25 mouse cellular contexts compared by ENCODE assay signal in the genomic region with DNA sequence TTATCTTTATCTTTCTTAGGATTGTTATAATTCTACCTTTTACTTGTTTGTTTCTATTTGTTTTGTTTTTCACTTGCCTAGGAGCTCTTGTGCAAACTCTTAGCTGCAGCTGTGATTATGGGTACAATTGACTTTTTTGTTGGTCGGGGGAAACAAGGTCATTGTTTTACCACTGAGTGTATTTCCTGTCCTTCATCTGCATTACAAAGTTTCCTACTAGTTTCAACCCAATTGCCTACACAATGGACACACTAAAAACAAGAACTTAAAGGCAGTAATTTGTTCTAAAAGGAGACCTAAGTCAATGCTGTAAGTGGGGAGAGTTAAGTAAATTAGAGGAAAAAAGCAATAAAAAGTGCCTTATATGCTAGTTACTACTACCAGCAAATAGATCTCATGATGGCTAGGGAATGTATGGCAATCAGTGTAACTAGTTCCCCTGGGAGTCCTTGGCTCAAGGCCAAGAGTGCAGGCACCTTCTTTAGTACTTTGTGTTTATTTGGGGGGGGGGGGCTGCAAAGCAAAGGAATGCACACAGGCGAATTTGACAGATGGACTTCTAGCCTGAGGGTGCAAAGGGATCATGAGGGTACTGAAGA.
A peak's percentile ranks its signal among the peaks of the same experiment; 100 is the strongest.
DNase-seq lines count a peak whose midpoint lies in the region; ATAC-seq and TF ChIP-seq lines count a peak whose summit lies in the region.
"Had no signal": no experiment of that assay in that cellular context is flagged by ENCODE, and none has a peak within 500 bp of the region (broad histone marks: within the 10 kb centered on the region; RNA-seq: fewer than 3 reads in every experiment).

No protein-coding gene starts in this region.

- no peak overlapping the region for H3K4me3 ChIP-seq in limb, embryonic 11.5 days (ENCODE audit: low read depth, low read length)
- no peak overlapping the region for H3K4me3 ChIP-seq in limb, embryonic 10.5 days
- no peak overlapping the region for H3K4me3 ChIP-seq in lung, postnatal 0 days (ENCODE audit: low read depth, low read length)
- H3K4me3 ChIP-seq: forebrain, embryonic 12.5 days; heart, embryonic 10.5 days; neural tube, embryonic 15.5 days had no signal

- no peaks in the 10 kb centered on the region for H3K27me3 ChIP-seq in limb, embryonic 11.5 days (ENCODE audit: control insufficient read depth, insufficient read depth, low read length)
- H3K27me3 ChIP-seq in limb, embryonic 10.5 days (ENCODE audit: low read depth, poor library complexity, severe bottlenecking): no peaks in the 10 kb centered on the region
- H3K27me3 ChIP-seq in lung, postnatal 0 days (replicated peaks; ENCODE audit: insufficient read depth, low read length): no peaks in the 10 kb centered on the region
- H3K27me3 ChIP-seq: forebrain, embryonic 12.5 days; neural tube, embryonic 15.5 days had no signal

- WGBS in limb, embryonic 11.5 days: 25% methylated on average over 2 of the region's 2 CpGs
- 41% methylated on average over 2 of the region's 2 CpGs for WGBS in limb, embryonic 10.5 days
- 33% methylated on average over 2 of the region's 2 CpGs for WGBS in lung, postnatal 0 days

- DNase-seq in limb, embryonic 11.5 days (ENCODE audit: low spot score): peak; percentile 62
- no peak for DNase-seq in limb, embryonic 10.5 days (ENCODE audit: low spot score)
- DNase-seq in brain, embryonic 14.5 days (ENCODE audit: low read depth): peak; percentile 7
- peak; percentile 76 for DNase-seq in forelimb bud, embryonic 11.5 days (ENCODE audit: low read depth, low spot score)
- DNase-seq in lung, adult 18-20 months: no peak
- DNase-seq in urinary bladder, postnatal 10 days (ENCODE audit: low spot score): no peak
- DNase-seq in lung, postnatal 0 days (ENCODE audit: low spot score): no peak
- DNase-seq: adrenal gland, postnatal 14 days; cerebellum, adult 11 months; cerebellum, postnatal 14 days; heart, postnatal 4 days; kidney, adult 18-20 months; layer of hippocampus, adult 9-11 months; lung, postnatal 10 days; right cerebral cortex, adult 18-20 months; right cerebral cortex, postnatal 4 days; thymus, adult 18-20 months; thymus, postnatal 36 days had no signal

- no peak overlapping the region for H3K9ac ChIP-seq in limb, embryonic 11.5 days (ENCODE audit: low read length)
- H3K9ac ChIP-seq in lung, postnatal 0 days (replicated peaks; ENCODE audit: low read depth): no peak overlapping the region
- H3K9ac ChIP-seq: forebrain, embryonic 12.5 days; hindbrain, embryonic 14.5 days; neural tube, embryonic 15.5 days had no signal

- 0 out of 2 replicates have a peak, but pooled peaks cover 2% of the 10 kb centered on the region for H3K4me1 ChIP-seq in limb, embryonic 11.5 days (ENCODE audit: control insufficient read depth, insufficient read depth, low read length)
- peaks cover 9% of the 10 kb centered on the region; the same call in 1 of the 2 replicates for H3K4me1 ChIP-seq in limb, embryonic 10.5 days
- H3K4me1 ChIP-seq in lung, postnatal 0 days (ENCODE audit: insufficient read depth, low read depth, low read length): no peaks in the 10 kb centered on the region
- H3K4me1 ChIP-seq: forebrain, embryonic 12.5 days; heart, embryonic 10.5 days; neural tube, embryonic 15.5 days had no signal

- ATAC-seq in limb, embryonic 11.5 days (ENCODE audit: insufficient number of reproducible peaks, low FRiP score, low TSS enrichment, low read depth): peak; percentile 68
- ATAC-seq in lung, postnatal 0 days: no peak
- ATAC-seq: inflammation-experienced regulatory T-cells, adult 6 months had no signal

- no peaks in the 10 kb centered on the region for H3K9me3 ChIP-seq in limb, embryonic 11.5 days (ENCODE audit: control insufficient read depth, low read length)
- no peaks in the 10 kb centered on the region for H3K9me3 ChIP-seq in limb, embryonic 10.5 days (replicated peaks)
- no peaks in the 10 kb centered on the region for H3K9me3 ChIP-seq in lung, postnatal 0 days (ENCODE audit: low read length)
- H3K9me3 ChIP-seq: forebrain, embryonic 12.5 days; heart, embryonic 10.5 days; neural tube, embryonic 15.5 days had no signal

- TF ChIP-seq EP300 in lung, postnatal 0 days (IDR thresholded peaks at IDR 0.05): no peak

- no peak overlapping the region for H3K4me2 ChIP-seq in limb, embryonic 11.5 days (ENCODE audit: low read depth, severe bottlenecking)
- no peak overlapping the region for H3K4me2 ChIP-seq in lung, postnatal 0 days (replicated peaks; ENCODE audit: low read depth, low read length)
- H3K4me2 ChIP-seq: forebrain, embryonic 12.5 days; hindbrain, embryonic 14.5 days; midbrain, embryonic 11.5 days; neural tube, embryonic 15.5 days had no signal

- no peak for TF ChIP-seq POLR2A in brain, embryonic 14.5 days (IDR thresholded peaks at IDR 0.05; ENCODE audit: borderline replicate concordance, extremely low read depth, insufficient read depth, insufficient read length, poor library complexity, severe bottlenecking)

- H3K27ac ChIP-seq in limb, embryonic 11.5 days (replicated peaks; ENCODE audit: low read depth, low read length): no peak overlapping the region
- H3K27ac ChIP-seq in limb, embryonic 10.5 days: no peak overlapping the region
- no peak overlapping the region for H3K27ac ChIP-seq in lung, postnatal 0 days (ENCODE audit: low read length)
- H3K27ac ChIP-seq: forebrain, embryonic 12.5 days; heart, embryonic 10.5 days; hindbrain, embryonic 14.5 days; kidney, postnatal 0 days; neural tube, embryonic 15.5 days had no signal

- no peak for TF ChIP-seq CTCF in brain, embryonic 14.5 days (IDR thresholded peaks at IDR 0.05; ENCODE audit: borderline replicate concordance, extremely low read depth, insufficient read depth, insufficient read length)
- no peak for TF ChIP-seq CTCF in lung, postnatal 0 days (IDR thresholded peaks at IDR 0.05)

- H3K36me3 ChIP-seq in limb, embryonic 11.5 days (ENCODE audit: control insufficient read depth, insufficient read depth, low read length): no peaks in the 10 kb centered on the region
- H3K36me3 ChIP-seq in limb, embryonic 10.5 days: no peaks in the 10 kb centered on the region
- H3K36me3 ChIP-seq in lung, postnatal 0 days (ENCODE audit: insufficient read depth, low read length): no peaks in the 10 kb centered on the region
- H3K36me3 ChIP-seq: forebrain, embryonic 12.5 days; heart, embryonic 10.5 days; neural tube, embryonic 15.5 days had no signal

Comparison
In these comparisons a context has a peak if more than half of its experiments do, and no peak if none do; other contexts are left out.
1. DNase-seq: peak in limb, embryonic 11.5 days (single experiment), brain, embryonic 14.5 days (single experiment) and forelimb bud, embryonic 11.5 days (single experiment); none in limb, embryonic 10.5 days (single experiment), lung, adult 18-20 months (0 of 2), urinary bladder, postnatal 10 days (single experiment) and lung, postnatal 0 days (single experiment).